Mouse (Mus musculus) kidney, adult 2 months (tissue): ENCODE results near the gene Nrp1.

ENCODE experiments used
- CTCF ChIP-seq: fragments of 200-500 bp; conservative IDR thresholded peaks from 2 replicates; pipeline ENCODE4 v1.5.1; 2011; ENCODE audit warnings: low read depth, mild to moderate bottlenecking, control low read depth, low read length, moderate library complexity, mixed read lengths; ENCODE audit not compliant: insufficient read depth, insufficient read length
- POLR2A ChIP-seq: fragments of 200-500 bp; IDR thresholded peaks from one replicate; pipeline ENCODE4 v1.6.1; 2011; ENCODE audit warnings: low read depth, low read length, control low read depth

GRCm38 (mm10) chr8:128361343-128361870 is 3.0 kb downstream of the Nrp1 start:
- no peak for TF ChIP-seq CTCF
- TF ChIP-seq POLR2A: no peak
